Mouse (Mus musculus) G1E-ER4 (cell line): Measurements from ENCODE around the gene Thsd4. TPM values are rescaled to one million over a fixed set of nuclear protein-coding genes. Genes with fewer than 3 reads are reported as not detected.

Experiments
- GATA1 ChIP-seq: IDR thresholded peaks from one replicate; pipeline ENCODE4 v1.8.0; 2012; ENCODE audit warnings: low read length, inconsistent platforms
- polyA plus RNA-seq: library from polyadenylated mRNA; stranded (reverse); fragments of >175 nt; gene quantifications from 2 replicates; pipeline ENCODE4 v1.2.3, GENCODE M21; 2012

Gene Thsd4
- polyA plus RNA-seq, 1 experiment: 13.1 TPM

- TF ChIP-seq GATA1: no peak
These were observed 39.7 kb downstream of the Thsd4 start for GRCm38 (mm10) chr9:60482165-60482564.

- no peak for TF ChIP-seq GATA1
These were observed 41.8 kb downstream of the Thsd4 start for GRCm38 (mm10) chr9:60480052-60480451.

GRCm38 (mm10) chr9:60478806-60479205 is 43.0 kb downstream of the Thsd4 start:
- no peak for TF ChIP-seq GATA1

DNA sequence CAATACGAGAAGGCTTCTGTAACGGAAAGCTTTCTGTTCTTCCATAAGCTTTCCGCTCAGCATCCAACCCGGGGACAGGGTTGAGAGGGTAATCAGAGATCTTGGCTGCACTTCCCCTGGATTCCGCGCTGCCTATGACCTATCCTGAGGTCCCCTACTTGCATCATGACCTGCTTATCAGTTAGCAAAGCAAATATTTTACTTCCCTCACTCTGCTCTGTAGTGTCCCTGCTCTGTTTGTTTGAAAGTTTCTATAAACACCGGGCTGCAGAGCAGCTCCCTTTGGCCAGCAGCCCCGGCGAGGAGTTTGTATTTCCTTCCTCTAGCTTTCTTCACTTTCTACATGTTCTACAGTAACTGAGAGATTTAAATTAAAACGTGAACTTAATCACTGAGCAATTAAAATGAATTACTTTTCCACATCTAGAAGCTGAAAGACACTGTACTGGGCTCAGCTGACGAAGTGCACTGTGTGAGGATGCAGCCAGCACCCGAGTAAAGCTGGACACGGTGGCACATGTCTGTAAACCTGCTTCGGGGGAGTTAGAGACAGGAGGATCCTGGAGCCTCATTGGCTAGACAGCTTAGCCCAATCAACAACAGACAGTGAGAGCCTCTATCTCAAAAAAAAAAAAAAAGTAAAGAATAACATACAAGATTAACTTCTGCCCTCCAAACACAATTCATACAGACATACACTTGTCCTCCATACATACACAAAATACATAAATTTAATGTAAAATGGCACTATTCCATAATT is 43.7 kb downstream of the Thsd4 start:
- no peak for TF ChIP-seq GATA1

DNA sequence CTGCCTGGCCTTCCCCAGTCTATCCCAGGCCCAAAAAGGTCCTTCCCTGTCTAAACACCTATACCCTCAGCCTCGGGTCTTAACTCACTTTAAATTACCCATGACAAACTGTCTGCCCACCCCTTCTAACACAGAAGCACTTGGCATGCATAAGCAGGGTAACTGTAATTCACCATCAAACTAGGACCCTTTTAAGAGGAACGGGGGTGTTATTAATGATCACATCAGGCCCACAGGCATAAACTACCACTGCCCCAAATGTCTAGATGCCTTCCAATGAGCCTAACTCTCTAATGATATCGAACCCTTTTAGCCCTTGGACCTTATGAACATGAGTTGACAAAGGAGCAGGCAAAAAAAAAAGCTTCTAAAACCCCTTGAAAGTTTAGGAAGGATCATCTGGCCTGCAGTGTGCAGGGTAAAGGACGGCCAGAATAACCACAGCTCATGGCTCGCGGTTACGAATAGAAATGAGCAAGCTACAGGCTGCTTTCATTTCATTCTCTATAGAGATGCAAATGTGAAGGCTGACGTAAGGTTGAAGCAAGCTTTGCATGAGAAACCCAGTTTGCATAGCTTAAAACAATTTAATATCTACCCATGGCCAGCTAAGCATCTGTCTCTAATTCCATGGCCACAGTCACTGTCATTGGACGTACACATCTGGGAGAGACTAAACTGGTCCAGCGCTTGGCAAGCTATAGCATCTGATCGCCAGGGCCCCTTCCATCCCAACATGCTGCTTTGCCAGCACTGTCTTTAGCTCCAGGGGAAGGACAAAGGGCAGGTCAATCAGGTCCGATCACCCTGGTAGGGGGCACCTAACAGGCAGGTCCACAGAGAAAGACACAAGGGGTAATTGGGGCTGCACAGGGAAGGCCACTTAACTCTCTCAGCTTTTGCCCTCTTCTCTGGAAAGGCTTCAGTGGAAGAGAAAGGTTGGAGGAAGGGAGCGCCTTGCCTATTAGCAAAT is 61.5 kb downstream of the Thsd4 start:
- TF ChIP-seq GATA1: no peak

GRCm38 (mm10) chr9:60458468-60458962 is 63.3 kb downstream of the Thsd4 start:
- TF ChIP-seq GATA1: no peak

GRCm38 (mm10) chr9:60457359-60458210 is 64.3 kb downstream of the Thsd4 start:
- TF ChIP-seq GATA1: no peak

- TF ChIP-seq GATA1: no peak
These were observed 65.2 kb downstream of the Thsd4 start for GRCm38 (mm10) chr9:60456651-60457050.

DNA sequence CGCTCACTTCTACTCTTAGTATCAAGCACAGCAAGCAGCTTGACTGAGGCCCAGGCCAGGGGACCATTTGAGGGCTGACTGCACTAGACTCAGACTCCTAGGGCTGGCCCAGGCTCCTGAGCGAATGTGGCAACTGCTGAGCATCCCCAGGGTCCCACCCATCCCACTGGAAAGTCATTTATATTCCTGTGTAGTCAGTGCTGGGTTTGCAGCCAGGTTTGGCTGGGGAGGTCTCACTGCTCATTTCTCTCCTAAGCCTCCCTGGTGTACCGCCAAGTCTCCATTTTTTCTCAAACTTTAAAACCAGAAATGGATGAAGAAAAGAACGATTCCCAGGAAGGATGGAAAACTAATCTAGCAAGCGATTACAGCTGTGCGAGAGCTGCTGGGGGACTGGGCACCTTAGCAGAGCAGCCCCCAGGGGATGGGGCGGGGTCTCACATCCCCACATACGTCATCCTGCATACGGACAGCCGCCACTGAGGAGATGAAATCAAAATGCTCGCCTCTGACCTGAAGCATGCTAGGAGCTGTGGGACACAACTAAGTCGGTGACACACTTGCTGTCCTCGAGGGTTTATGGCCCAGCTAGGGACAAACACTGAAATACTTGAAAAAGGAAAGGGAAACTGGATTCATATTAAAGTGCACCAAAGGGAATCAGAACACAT is 67.3 kb downstream of the Thsd4 start:
- TF ChIP-seq GATA1: no peak

DNA sequence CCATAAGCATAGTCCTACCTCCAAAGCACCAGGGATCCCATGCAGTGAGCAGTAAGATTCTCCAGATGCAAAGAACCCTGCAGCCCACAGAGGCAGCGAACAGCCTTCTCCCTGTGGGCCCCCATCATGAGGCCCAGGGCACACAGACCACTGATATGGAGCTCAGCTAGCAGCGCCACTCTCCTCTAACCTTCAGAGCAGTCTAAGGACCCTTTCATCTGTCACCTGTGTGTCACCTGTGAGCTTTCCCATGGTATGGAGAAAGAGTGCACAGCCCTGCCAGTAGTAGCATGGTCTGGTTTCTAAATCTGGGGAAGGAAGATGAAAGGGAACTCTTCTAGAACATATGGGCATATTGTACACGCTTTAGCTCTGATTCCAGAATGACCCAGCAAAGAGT is 72.3 kb downstream of the Thsd4 start:
- TF ChIP-seq GATA1: no peak

- TF ChIP-seq GATA1: no peak
These were observed 76.0 kb downstream of the Thsd4 start for GRCm38 (mm10) chr9:60445821-60446220.

DNA sequence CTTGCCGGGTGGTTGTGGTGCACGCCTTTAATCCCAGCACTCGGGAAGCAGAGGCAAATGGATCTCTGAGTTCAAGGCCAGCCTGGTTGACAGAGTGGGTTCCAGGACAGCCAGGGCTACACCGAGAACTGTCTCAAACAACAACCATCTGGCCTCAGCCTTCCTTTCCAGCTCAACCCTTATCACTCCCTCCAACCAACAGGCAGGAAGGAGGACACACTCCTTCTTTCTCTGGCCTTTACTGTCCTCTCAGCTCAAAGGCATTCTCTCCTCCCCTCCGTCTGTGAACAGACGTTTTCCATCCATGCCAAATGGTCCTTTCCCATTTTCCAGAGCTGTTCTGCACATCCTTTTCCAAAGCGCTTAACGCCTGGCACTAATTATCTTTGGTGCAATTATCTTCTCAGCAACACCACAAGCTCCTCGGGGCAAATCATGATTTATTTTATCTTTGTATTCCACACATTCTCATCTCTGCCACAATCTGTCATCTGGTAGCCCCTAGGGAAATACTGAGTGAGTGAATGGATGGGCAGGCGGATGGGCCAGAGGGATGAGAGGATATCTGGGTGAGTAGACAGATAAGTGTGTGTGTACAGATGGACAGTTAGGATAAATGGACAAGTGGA is 80.5 kb downstream of the Thsd4 start:
- no peak for TF ChIP-seq GATA1

DNA sequence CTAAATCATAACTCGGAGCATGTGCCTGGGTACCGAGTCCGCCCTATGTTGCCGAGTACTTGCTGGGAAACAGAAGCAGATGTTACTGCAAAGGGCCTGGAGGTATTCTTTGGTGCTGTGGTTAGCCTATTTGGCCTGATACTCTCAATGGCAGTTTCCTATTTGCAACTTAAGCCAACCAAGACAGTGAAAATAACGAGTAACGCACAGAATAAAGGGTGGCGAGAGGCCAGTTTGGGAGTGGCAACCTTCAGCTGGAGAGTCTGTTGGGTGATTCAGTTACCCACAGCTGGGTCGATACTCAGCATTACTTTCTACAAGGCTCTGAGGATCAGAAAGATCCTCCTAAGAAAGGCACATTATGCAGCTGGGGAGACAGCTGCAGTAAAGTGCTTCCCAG is 81.3 kb downstream of the Thsd4 start:
- no peak for TF ChIP-seq GATA1

- TF ChIP-seq GATA1: no peak
These were observed 85.6 kb downstream of the Thsd4 start for GRCm38 (mm10) chr9:60436246-60436645.

GRCm38 (mm10) chr9:60434093-60434492 is 87.8 kb downstream of the Thsd4 start:
- no peak for TF ChIP-seq GATA1
